Mouse (Mus musculus): Measurements from ENCODE around the gene Zfand2b.

The Zfand2b gene

DNA sequence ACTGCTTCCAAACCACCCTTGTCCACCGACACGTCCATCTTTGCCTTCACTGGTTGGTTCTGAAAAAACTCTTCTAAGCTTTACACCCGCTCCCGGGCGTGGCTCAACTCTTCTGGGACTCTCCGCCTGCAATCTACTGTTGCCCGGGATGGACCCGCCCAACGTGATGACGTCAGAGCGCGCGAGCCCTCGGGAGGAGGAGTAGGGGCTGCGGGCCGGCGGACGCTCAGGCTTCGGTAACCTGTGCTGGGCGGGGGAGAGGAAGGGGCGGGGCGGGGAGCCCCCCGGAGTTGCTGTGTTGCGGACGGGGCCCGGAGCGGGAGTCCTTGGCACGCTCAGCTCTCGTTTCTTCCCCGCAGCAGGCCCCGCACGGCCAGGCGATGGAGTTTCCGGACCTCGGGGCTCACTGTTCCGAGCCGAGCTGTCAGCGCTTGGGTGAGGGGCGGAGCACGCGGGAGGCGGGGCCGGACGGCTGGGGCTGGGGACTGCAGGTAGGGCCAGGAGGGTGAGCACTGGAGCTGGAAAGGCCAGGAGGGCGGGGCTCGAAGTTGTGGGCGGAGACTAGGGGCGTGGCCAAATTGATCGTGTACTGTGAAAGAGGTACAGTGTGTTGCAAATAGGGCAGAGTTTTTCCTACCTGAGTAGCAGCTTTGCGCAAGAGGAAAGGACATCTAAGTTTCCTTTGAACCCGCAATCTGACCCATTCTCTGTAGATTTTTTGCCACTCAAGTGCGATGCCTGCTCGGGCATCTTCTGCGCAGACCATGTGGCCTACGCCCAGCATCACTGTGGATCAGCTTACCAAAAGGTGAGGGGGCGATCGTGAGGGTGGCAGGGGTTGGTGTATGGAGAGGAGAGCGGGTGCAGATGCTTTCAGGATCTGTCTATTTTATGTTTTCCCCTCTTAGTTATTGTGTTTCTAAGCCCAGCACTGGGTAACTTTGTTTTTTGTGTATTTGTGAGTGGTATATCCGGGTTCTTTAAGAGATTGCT is at the start of gene Zfand2b:
Zfand2b (plus strand) TSS at position 175 of the 993 bp plus-strand sequence.
- peak; percentile 97 to 98 for DNase-seq

DNA sequence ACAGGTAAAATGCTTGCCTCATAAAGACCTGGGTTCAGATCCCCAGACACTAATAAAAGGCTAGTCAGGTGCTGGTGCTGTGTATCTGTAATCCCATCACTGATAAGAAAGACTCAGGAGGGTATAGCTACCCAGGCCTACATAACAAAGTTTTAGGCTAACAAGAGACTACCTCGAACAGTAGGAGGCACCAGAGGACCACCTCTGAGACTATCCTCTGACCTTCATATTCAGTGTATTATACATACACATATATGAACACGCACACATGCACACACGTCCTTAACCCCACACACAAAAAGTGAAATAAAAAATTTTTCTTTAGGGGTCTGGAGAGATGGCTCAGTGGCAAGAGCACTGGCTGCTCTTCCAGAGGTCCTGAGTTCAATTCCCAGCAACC is 46.2 kb upstream of the Zfand2b start:
- no peak for DNase-seq

GRCm38 (mm10) chr1:75124346-75125321 is 43.8 kb upstream of the Zfand2b start, which contains the start of gene Nhej1:
Gene Nhej1, minus strand, starts transcription at chr1:75125200.
- peak; percentile 87 to 94 for DNase-seq

DNA sequence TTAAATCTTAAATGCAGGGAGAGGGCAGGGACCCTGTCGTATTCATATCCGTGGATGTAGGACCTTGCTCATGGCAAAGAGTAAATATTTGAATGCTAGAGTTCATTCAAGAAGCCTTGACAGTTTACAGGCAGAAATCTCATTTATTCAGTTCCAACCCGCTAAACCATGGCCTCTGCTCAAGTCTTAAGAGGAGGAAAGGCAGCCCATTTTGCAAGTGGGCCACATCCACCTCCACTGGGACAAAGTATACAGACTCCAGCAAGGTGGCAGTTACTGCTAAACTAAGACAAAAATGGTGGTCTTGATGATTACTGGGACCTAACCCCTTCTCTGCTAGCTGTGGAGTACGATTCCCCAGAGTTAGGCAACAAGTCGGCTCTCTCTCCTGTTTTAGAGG is 43.0 kb upstream of the Zfand2b start:
- no peak for DNase-seq

GRCm38 (mm10) chr1:75128641-75129040 is 39.8 kb upstream of the Zfand2b start:
- DNase-seq = no peak

DNA sequence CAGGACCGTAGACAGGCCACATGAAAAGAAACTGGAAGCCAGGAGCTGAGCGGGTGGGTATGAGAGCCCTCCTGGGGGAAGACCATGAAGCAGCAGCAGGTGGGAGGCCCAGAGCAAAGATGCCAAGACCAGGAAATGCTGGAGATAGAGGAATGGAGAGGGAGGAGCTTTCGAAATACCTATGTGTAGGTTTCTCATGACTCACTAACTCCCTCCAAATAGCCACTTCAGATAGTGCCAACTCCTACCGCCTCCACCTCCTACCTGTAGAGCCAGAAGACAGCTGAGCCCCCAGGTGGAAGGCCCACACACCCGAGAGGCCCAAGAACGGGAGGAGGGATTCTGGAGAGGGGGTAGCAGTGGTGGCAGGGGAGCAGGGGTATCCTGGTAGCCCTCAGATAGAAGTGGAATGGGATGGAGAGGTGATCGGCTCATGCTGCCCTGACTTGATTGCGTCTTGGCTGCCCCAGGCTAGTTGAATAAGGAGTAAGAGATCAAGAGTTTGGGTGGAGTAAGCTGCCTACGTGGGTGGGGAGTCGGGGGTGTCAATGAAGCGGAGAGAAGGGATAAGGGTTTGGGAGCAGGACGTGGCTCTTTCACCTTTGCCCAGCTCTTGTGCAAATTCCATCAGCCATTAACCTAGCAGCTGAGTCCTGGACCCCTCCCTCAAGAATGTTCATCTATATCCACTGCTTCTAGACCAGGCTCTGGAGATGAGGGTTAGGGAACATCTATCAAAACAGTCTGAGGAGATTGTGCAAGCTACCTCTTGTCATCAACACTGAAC is 34.8 kb upstream of the Zfand2b start, which contains the start of gene Slc23a3:
Slc23a3 (minus strand) TSS at position 470 of the 787 bp plus-strand sequence.
- no peak for DNase-seq

GRCm38 (mm10) chr1:75136293-75136692 is 32.2 kb upstream of the Zfand2b start:
- DNase-seq = no peak

- no peak for DNase-seq
These were observed 31.7 kb upstream of the Zfand2b start for GRCm38 (mm10) chr1:75136730-75137129.

GRCm38 (mm10) chr1:75138448-75138847 is 30.0 kb upstream of the Zfand2b start:
- DNase-seq = no peak

- DNase-seq = no peak
These were observed 27.8 kb upstream of the Zfand2b start for GRCm38 (mm10) chr1:75140601-75141190.

DNA sequence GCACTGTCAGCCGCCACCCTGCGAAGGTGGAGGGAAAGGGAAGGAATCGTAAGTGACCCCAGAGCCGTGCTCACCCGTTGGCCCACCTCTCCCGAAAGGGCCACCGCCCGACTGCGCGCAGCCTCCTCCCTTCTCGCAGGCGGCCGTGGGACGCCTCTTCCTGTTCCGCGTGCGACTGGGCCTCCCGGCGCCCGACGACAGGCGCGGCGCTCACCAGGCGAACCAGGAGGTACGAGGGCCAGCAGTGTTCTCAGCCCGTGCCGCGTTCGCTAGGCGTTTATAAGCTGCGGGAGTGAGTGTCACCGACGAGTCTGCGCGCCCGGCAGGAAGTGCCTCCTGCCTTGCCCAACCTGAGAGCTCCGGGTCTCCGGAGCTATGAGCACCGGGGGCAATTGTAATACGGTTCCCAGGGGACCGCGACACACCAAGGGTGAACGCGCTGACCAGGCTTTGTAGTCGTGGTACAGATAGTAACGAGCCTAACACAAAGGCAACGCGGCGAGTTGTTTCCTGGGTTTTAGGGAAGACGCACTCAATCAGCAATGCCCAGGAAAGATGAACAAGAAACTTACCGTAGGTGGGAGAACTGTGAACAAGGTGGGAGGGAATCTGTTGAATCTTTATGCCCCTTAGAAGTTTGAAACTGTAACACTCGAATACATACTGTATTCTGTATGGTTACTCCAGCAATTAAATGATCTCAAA is 26.8 kb upstream of the Zfand2b start:
- peak; percentile 51 to 64 for DNase-seq

DNA sequence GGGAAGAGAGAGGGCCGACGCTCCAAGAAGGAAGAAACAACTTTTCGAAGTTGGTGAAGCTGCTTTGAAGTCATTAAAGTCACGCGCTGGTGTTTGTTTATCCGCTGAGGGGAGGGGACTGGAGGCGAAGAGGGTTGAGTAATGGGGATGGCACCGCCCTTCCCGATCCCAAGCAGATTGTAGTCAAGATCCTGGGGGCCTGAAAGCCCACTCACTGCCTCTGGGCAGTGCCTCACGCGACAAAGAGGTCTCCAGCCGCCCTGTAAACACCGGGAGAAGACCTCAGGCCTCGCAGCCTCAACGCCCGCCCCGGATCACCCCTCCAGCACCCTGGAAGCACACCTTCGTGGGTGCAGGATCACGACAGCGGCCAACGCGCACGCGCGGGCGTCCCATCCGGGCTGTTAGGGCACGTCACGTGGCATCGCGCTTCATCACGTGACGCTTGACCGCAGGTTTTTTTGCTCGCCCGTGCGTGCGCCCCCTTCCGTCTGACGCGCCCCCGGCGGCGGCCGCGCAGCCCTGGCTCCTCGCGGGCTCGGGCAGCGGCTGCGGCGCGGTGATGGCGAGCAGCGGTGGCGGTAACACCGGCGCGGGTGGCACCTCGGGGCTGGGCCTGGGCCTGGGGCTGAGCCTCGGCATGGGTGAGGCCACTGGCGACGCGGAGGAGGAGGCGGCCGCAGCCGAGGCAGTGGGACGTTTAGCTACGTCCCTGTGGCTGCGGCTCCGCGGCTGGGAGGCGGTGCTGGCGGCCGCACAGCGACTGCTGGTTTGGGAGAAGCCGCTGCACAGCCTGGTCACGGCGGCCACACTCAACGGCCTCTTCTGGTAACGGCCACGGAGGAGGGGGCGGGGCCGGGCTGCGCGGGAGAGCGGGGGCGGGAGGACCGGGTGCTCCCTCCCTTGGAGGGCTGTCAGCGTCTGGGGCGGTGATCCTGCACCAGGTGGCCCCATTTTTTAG is 25.9 kb upstream of the Zfand2b start, which contains the start of the genes Cnppd1 and Retreg2:
Cnppd1 (minus strand) TSS at position 411 of the 961 bp plus-strand sequence.
Retreg2 (plus strand) TSS at position 478 of the 961 bp plus-strand sequence.
- peak; percentile 94 to 98 for DNase-seq

- no peak for DNase-seq
These were observed 22.9 kb upstream of the Zfand2b start for GRCm38 (mm10) chr1:75145589-75145988.

DNA sequence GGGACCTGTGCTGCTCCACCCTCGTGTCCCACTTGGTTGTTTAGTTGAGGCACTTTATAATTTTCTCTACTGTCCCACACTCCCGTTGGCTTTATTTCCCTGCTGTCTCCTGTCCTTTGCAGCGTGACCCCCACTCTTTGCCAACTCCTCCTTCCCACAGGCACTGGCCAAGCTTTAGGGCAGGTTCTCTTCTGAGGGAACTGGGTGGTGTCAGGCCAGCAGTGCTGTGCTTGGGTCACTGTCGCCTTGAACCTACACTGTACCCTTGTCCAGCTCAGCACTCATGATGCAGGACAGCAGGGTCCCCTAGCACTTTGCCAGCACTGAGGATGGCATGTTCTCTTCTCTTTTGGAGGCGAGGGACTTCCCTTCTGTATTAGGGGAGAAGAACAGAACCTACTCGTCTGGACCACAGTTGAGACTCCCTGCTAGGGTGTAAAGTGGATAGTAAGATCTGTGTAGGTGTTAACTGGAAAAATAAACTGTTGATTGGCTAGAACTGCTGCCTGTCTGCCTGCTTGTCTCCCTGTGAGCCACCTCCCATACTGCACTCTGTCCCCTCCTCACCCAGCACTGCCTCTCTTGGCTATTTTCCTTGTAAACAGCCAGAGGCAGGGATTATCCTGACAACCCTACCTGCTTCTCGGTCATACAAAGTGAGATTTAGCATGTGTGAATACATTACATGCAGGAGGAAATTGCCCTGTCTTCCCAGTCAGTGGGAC is 20.9 kb upstream of the Zfand2b start:
- DNase-seq = no peak

GRCm38 (mm10) chr1:75148727-75149126 is 19.7 kb upstream of the Zfand2b start:
- no peak for DNase-seq

DNA sequence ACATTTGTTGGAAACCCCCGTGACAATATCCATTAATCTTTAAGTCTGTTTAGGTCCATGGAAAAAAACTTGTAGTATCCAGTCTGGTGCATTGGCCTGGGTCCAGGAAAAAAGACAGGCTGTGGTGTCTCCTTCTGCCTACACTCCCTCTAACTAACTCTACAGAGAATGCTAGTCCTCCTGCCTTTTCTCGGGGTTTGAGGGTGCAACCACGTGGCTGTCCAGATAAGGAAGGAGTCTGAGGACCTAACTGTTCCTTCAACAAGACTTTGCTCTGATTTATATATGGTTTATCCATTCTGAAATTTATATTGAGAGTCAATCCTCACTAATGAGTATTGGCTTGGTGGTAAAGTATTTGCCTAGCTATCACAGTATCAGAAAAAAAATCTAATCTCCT is 12.6 kb upstream of the Zfand2b start:
- no peak for DNase-seq

- DNase-seq = no peak
These were observed 9.5 kb upstream of the Zfand2b start for GRCm38 (mm10) chr1:75158990-75159389.

GRCm38 (mm10) chr1:75159540-75160255 is 8.7 kb upstream of the Zfand2b start:
- DNase-seq = no peak

Data from cerebellum, adult 18-20 months (tissue).